Mouse (Mus musculus) G1E (cell line): ENCODE data around the gene Tec.

Experiments
- CTCF ChIP-seq: IDR thresholded peaks from 2 replicates; pipeline ENCODE4 v1.5.1; 2012; ENCODE audit warnings: low read depth, low read length, inconsistent platforms, mixed read lengths
- TAL1 ChIP-seq: conservative IDR thresholded peaks from 2 replicates; pipeline ENCODE4 v1.6.1; 2012; ENCODE audit warnings: low read depth, low read length, inconsistent platforms, mixed read lengths

GRCm38 (mm10) chr5:72844776-72845495 is 23.3 kb downstream of the Tec start:
- no peak for TF ChIP-seq CTCF
- TF ChIP-seq TAL1: no peak
